Mouse (Mus musculus) hindbrain, embryonic 10.5 days (tissue): Measurements from ENCODE around the gene Ccdc36. TPM values are rescaled to one million over a fixed set of nuclear protein-coding genes. Genes with fewer than 3 reads are reported as not detected.

ENCODE experiments used
- DNase-seq: peaks from one replicate; pipeline ENCODE4 v3.0.0-alpha.2; 2017; ENCODE audit warnings: low spot score
- H3K27ac ChIP-seq: fragments of 300-500 bp; sonication (generic); 2 replicates; pipeline ENCODE4 v1.5.1; 2016; ENCODE audit warnings: mild to moderate bottlenecking, moderate library complexity
- H3K27me3 ChIP-seq: fragments of 300-500 bp; sonication (generic); 2 replicates; pipeline ENCODE4 v1.6.1; 2016; ENCODE audit warnings: mild to moderate bottlenecking; ENCODE audit not compliant: poor library complexity, insufficient read depth, severe bottlenecking
- H3K36me3 ChIP-seq: fragments of 300-500 bp; sonication (generic); 2 replicates; pipeline ENCODE4 v1.6.1; 2016; ENCODE audit warnings: mild to moderate bottlenecking, moderate library complexity
- H3K4me1 ChIP-seq: fragments of 300-500 bp; sonication (generic); replicated peaks from 2 replicates; pipeline ENCODE4 v1.6.1; 2016; ENCODE audit warnings: mild to moderate bottlenecking
- H3K4me3 ChIP-seq: fragments of 300-500 bp; sonication (generic); 2 replicates; pipeline ENCODE4 v1.5.1; 2016; ENCODE audit warnings: mild to moderate bottlenecking, moderate library complexity
- H3K9me3 ChIP-seq: fragments of 300-500 bp; sonication (generic); 2 replicates; pipeline ENCODE4 v1.6.1; 2016; ENCODE audit warnings: mild to moderate bottlenecking, moderate library complexity
- WGBS: fragments of 180-500 bp; shearing (Covaris S2); methylation state at CpG from one replicate; pipeline ENCODE4 v1.1.7; 2016; 5-methylcytosine and 5-hydroxymethylcytosine counted together
- polyA plus RNA-seq: library from polyadenylated mRNA; unstranded; fragments of >200 nt; fragmentation: Nextera tagmentation; extraction: Ambion mirVana; gene quantifications from 2 replicates; pipeline ENCODE4 v1.2.1, GENCODE M21; 2016

Gene Ccdc36
- polyA plus RNA-seq, 1 experiment from 2014 or later, result 1.2 TPM

GRCm38 (mm10) chr9:108439176-108439575 lies 10.9 kb upstream of the Ccdc36 start:
- peaks cover 11% of the 10 kb centered on the region; the same call in 1 of the 2 replicates for H3K4me1 ChIP-seq
- H3K9me3 ChIP-seq, result 0 out of 2 replicates have a peak, but pooled peaks cover 3% of the 10 kb centered on the region
- no peak overlapping the region for H3K27ac ChIP-seq
- H3K4me3 ChIP-seq, result no peak overlapping the region
- no peaks in the 10 kb centered on the region for H3K36me3 ChIP-seq
- 80% methylated on average over 6 of the region's 6 CpGs for WGBS
- DNase-seq, result no peak
- no peaks in the 10 kb centered on the region for H3K27me3 ChIP-seq

- Histone ChIP-seq H3K27me3 (no peaks in the 10 kb centered on the region), H3K4me3 (no peak within 1 kb of the TSS), H3K36me3 (no peaks in the 10 kb centered on the region), H3K9me3 (0 out of 2 replicates have a peak, but pooled peaks cover 3% of the 10 kb centered on the region), H3K27ac (no peak within 1 kb of the TSS), H3K4me1 (peaks cover 18% of the 10 kb centered on the region; the same call in 1 of the 2 replicates)
- 53% methylated on average over 3 of the region's 3 CpGs for WGBS
- no peak for DNase-seq
These were observed 7.9 kb upstream of the Ccdc36 start, which contains the start of gene BC048562 for GRCm38 (mm10) chr9:108436182-108436581. Gene BC048562 (plus strand): TSS chr9:108436482.

GRCm38 (mm10) chr9:108431431-108432067 lies 3.3 kb upstream of the Ccdc36 start:
- peak; percentile 47 for DNase-seq
- Histone ChIP-seq H3K27ac (peak overlapping the region; percentile 62; the same call in 1 of the 2 replicates), H3K36me3 (no peaks in the 10 kb centered on the region), H3K27me3 (no peaks in the 10 kb centered on the region), H3K4me1 (peaks cover 14% of the 10 kb centered on the region; the same call in 1 of the 2 replicates), H3K4me3 (peak overlapping the region; percentile 38), H3K9me3 (0 out of 2 replicates have a peak, but pooled peaks cover 3% of the 10 kb centered on the region)
- 51% methylated on average over 32 of the region's 32 CpGs for WGBS

GRCm38 (mm10) chr9:108412221-108412620 lies 16.1 kb downstream of the Ccdc36 start:
- Histone ChIP-seq H3K4me1 (no peaks in the 10 kb centered on the region), H3K9me3 (no peaks in the 10 kb centered on the region), H3K4me3 (no peak overlapping the region), H3K27ac (no peak overlapping the region), H3K27me3 (no peaks in the 10 kb centered on the region), H3K36me3 (no peaks in the 10 kb centered on the region)
- 77% methylated on average over 1 of the region's 1 CpGs for WGBS
- no peak for DNase-seq

GRCm38 (mm10) chr9:108411381-108411942 lies 16.8 kb downstream of the Ccdc36 start:
- H3K36me3 ChIP-seq, result no peaks in the 10 kb centered on the region
- no peak for DNase-seq
- no peaks in the 10 kb centered on the region for H3K27me3 ChIP-seq
- no peaks in the 10 kb centered on the region for H3K9me3 ChIP-seq
- 74% methylated on average over 9 of the region's 9 CpGs for WGBS
- H3K4me1 ChIP-seq, result no peaks in the 10 kb centered on the region
- H3K27ac ChIP-seq, result no peak overlapping the region
- H3K4me3 ChIP-seq, result no peak overlapping the region

- H3K36me3 ChIP-seq, result no peaks in the 10 kb centered on the region
- no peaks in the 10 kb centered on the region for H3K27me3 ChIP-seq
- DNase-seq, result no peak
- H3K4me1 ChIP-seq, result peaks cover 7% of the 10 kb centered on the region
- no peaks in the 10 kb centered on the region for H3K9me3 ChIP-seq
- H3K27ac ChIP-seq, result no peak overlapping the region
- 92% methylated on average over 4 of the region's 4 CpGs for WGBS
- H3K4me3 ChIP-seq, result no peak overlapping the region
These were observed 18.7 kb downstream of the Ccdc36 start for GRCm38 (mm10) chr9:108409535-108409934.

- H3K4me3 ChIP-seq, result no peak overlapping the region
- H3K4me1 ChIP-seq, result peaks cover 21% of the 10 kb centered on the region
- H3K27me3 ChIP-seq, result no peaks in the 10 kb centered on the region
- 82% methylated on average over 8 of the region's 8 CpGs for WGBS
- H3K27ac ChIP-seq, result no peak overlapping the region
- H3K36me3 ChIP-seq, result no peaks in the 10 kb centered on the region
- H3K9me3 ChIP-seq, result no peaks in the 10 kb centered on the region
- no peak for DNase-seq
These were observed 23.8 kb downstream of the Ccdc36 start for GRCm38 (mm10) chr9:108404451-108404850.

GRCm38 (mm10) chr9:108403081-108403480 lies 25.2 kb downstream of the Ccdc36 start:
- DNase-seq, result no peak
- Histone ChIP-seq H3K27me3 (no peaks in the 10 kb centered on the region), H3K4me3 (no peak overlapping the region), H3K36me3 (peaks cover under 1% of the 10 kb centered on the region; the same call in 1 of the 2 replicates), H3K4me1 (peaks cover 21% of the 10 kb centered on the region), H3K9me3 (no peaks in the 10 kb centered on the region), H3K27ac (no peak overlapping the region)
- WGBS, result 81% methylated on average over 4 of the region's 4 CpGs

GRCm38 (mm10) chr9:108401186-108401960 lies 26.9 kb downstream of the Ccdc36 start:
- WGBS, result 58% methylated on average over 7 of the region's 7 CpGs
- no peak for DNase-seq
- Histone ChIP-seq H3K36me3 (peaks cover 4% of the 10 kb centered on the region; the same call in 1 of the 2 replicates), H3K4me3 (no peak overlapping the region), H3K27me3 (no peaks in the 10 kb centered on the region), H3K27ac (no peak overlapping the region), H3K4me1 (peaks cover 21% of the 10 kb centered on the region), H3K9me3 (no peaks in the 10 kb centered on the region)

GRCm38 (mm10) chr9:108398324-108398723 lies 30.0 kb downstream of the Ccdc36 start:
- Histone ChIP-seq H3K27me3 (no peaks in the 10 kb centered on the region), H3K4me1 (peaks cover 13% of the 10 kb centered on the region), H3K4me3 (no peak overlapping the region), H3K9me3 (no peaks in the 10 kb centered on the region), H3K36me3 (peaks cover 17% of the 10 kb centered on the region), H3K27ac (no peak overlapping the region)
- no peak for DNase-seq
- 93% methylated on average over 3 of the region's 3 CpGs for WGBS

GRCm38 (mm10) chr9:108395427-108395826 lies 32.9 kb downstream of the Ccdc36 start:
- H3K4me3 ChIP-seq, result no peak overlapping the region
- peaks cover 46% of the 10 kb centered on the region for H3K36me3 ChIP-seq
- H3K9me3 ChIP-seq, result no peaks in the 10 kb centered on the region
- no peak overlapping the region for H3K27ac ChIP-seq
- DNase-seq, result no peak
- 88% methylated on average over 1 of the region's 1 CpGs for WGBS
- H3K27me3 ChIP-seq, result no peaks in the 10 kb centered on the region
- peaks cover 7% of the 10 kb centered on the region; the same call in 1 of the 2 replicates for H3K4me1 ChIP-seq

- DNase-seq, result no peak
- peaks cover 57% of the 10 kb centered on the region for H3K36me3 ChIP-seq
- WGBS, result 95% methylated on average over 6 of the region's 6 CpGs
These were observed 34.1 kb downstream of the Ccdc36 start for GRCm38 (mm10) chr9:108394191-108394590.

More at GRCm38 (mm10) chr9:108394191-108394590, 34.1 kb downstream of the Ccdc36 start:
- Histone ChIP-seq H3K9me3 (no peaks in the 10 kb centered on the region), H3K4me3 (no peak overlapping the region), H3K27me3 (no peaks in the 10 kb centered on the region), H3K27ac (no peak overlapping the region), H3K4me1 (peaks cover 7% of the 10 kb centered on the region; the same call in 1 of the 2 replicates)
